Mouse (Mus musculus) lung, embryonic 14.5 days (tissue): ENCODE measurements at regions not wholly inside any gene's neighbourhood (a gene's known extent, or its start where the extent isn't known, plus 50 kb on each side); places are given as distances from the start of the nearest gene placed in this dataset.
"Not testable (repeated sequence)": the region's sequence is repeated elsewhere in the genome, so short reads cannot be mapped to it uniquely, and the experiment has no call there.

Experiments used
- ATAC-seq: fragments of 200-750 bp; cut with Nextera tagmentation; 2 replicates; pipeline ENCODE4 v1.8.0; 2017; ENCODE audit warnings: mild to moderate bottlenecking, moderate TSS enrichment, moderate library complexity; ENCODE audit not compliant: insufficient read depth
- DNase-seq: peaks from one replicate; pipeline ENCODE4 v3.0.0-alpha.2; 2015
- H3K27ac ChIP-seq: fragments of 300-500 bp; sonication (generic); 2 replicates; pipeline ENCODE4 v1.5.1; 2014; ENCODE audit warnings: low read depth, mild to moderate bottlenecking, moderate library complexity
- H3K27me3 ChIP-seq: fragments of 300-500 bp; sonication (generic); 2 replicates; pipeline ENCODE4 v1.6.1; 2014; ENCODE audit warnings: low read length, control low read depth; ENCODE audit not compliant: insufficient read depth
- H3K36me3 ChIP-seq: fragments of 300-500 bp; sonication (generic); 2 replicates; pipeline ENCODE4 v1.6.1; 2014; ENCODE audit warnings: control low read depth; ENCODE audit not compliant: insufficient read depth
- H3K4me1 ChIP-seq: fragments of 300-500 bp; sonication (generic); 2 replicates; pipeline ENCODE4 v1.6.1; 2014; ENCODE audit warnings: antibody characterized with exemption, control low read depth; ENCODE audit not compliant: insufficient read depth
- H3K4me2 ChIP-seq: fragments of 300-500 bp; sonication (generic); 2 replicates; pipeline ENCODE4 v1.6.1; 2014; ENCODE audit warnings: mild to moderate bottlenecking
- H3K4me3 ChIP-seq: fragments of 300-500 bp; sonication (generic); 2 replicates; pipeline ENCODE4 v1.5.1; 2014; ENCODE audit warnings: low read depth, low read length
- H3K9ac ChIP-seq: fragments of 300-500 bp; sonication (generic); 2 replicates; pipeline ENCODE4 v1.6.1; 2014
- H3K9me3 ChIP-seq: fragments of 300-500 bp; sonication (generic); 2 replicates; pipeline ENCODE4 v1.6.1; 2016; ENCODE audit warnings: low read depth, low read length, control low read depth
- CTCF ChIP-seq: IDR thresholded peaks from 2 replicates; pipeline ENCODE4 v1.5.1; 2016; ENCODE audit warnings: antibody characterized with exemption, low read depth
- WGBS: fragments of 180-500 bp; shearing (Covaris S2); extraction: QIAGEN DNeasy Blood & Tissue Kit; methylation state at CpG from one replicate; pipeline ENCODE4 v1.1.7; 2014; 5-methylcytosine and 5-hydroxymethylcytosine counted together

DNA sequence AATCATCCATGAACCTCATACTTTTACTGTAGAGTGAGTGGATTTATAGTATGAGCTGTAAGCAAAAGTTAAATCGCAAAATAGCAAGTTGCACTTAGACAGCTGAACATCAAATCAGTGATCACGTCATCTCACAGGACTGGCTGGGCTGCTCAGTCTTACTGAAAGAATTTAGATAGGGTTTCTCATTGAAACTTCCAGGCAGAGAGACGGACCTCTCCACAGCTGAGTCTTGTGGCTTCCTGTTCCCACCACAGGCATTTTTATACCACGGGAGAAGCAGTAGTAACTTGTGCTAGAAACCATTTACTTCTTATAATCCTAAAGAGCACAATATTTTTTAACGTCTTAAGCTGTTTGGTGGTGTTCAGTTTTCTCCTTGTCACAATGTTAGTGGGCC lies 369.5 kb downstream of the Tlr4 start:
- Histone ChIP-seq H3K36me3 (no peaks in the 10 kb centered on the region), H3K9ac (no peak overlapping the region), H3K27me3 (no peaks in the 10 kb centered on the region), H3K27ac (no peak overlapping the region), H3K4me2 (no peak overlapping the region), H3K4me3 (no peak overlapping the region), H3K9me3 (no peaks in the 10 kb centered on the region), H3K4me1 (no peaks in the 10 kb centered on the region)
- WGBS, result 69% methylated on average over 5 of the region's 5 CpGs
- ATAC-seq, result no peak
- no peak for DNase-seq
- no peak for TF ChIP-seq CTCF

DNA sequence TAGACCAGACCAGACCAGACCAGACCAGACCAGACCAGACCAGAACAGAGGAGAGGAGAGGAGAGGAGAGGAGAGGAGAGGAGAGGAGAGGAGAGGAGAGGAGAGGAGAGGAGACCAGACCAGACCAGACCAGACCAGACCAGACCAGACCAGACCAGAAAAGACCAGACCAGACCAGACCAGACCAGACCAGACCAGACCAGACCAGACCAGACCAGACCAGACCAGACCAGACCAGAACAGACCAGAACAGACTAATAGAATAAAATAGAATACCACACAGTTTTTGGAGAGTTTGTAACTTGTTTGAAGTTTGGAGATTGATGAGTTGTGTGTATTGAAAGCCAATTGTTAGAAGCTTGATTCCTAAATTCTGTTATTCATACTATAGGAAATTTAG lies 381.0 kb downstream of the Tlr4 start:
- H3K36me3 ChIP-seq, DNase-seq, H3K27ac ChIP-seq, H3K4me3 ChIP-seq, H3K4me1 ChIP-seq, H3K9me3 ChIP-seq, H3K4me2 ChIP-seq, ATAC-seq, H3K9ac ChIP-seq, H3K27me3 ChIP-seq: not testable (repeated sequence)

DNA sequence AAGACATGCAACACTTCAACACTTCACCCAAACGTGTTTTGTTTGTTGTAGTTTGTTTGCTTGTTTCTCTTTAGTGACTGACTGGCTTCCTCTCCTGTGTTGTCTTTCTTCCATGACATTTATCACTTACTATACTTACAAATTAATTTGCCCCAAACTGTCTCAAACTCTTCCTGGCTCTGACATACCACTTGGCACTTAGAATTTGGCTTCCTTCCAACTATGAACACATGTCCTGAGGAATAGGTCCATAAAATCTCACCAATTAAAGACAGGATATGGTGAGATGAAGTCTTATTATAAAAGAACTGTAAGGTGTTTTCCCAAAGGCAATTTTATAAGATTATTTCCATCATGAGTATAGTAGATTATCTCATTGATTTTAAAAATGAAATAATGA lies 386.0 kb downstream of the Tlr4 start:
- H3K9ac ChIP-seq, result no peak overlapping the region
- H3K27me3 ChIP-seq, result no peaks in the 10 kb centered on the region
- no peak for TF ChIP-seq CTCF
- no peaks in the 10 kb centered on the region for H3K9me3 ChIP-seq
- ATAC-seq, result no peak
- H3K36me3 ChIP-seq, result no peaks in the 10 kb centered on the region
- H3K4me3 ChIP-seq, result no peak overlapping the region
- WGBS, result 35% methylated on average over 1 of the region's 1 CpGs
- H3K27ac ChIP-seq, result no peak overlapping the region
- no peak overlapping the region for H3K4me2 ChIP-seq
- no peaks in the 10 kb centered on the region for H3K4me1 ChIP-seq
- DNase-seq, result no peak

DNA sequence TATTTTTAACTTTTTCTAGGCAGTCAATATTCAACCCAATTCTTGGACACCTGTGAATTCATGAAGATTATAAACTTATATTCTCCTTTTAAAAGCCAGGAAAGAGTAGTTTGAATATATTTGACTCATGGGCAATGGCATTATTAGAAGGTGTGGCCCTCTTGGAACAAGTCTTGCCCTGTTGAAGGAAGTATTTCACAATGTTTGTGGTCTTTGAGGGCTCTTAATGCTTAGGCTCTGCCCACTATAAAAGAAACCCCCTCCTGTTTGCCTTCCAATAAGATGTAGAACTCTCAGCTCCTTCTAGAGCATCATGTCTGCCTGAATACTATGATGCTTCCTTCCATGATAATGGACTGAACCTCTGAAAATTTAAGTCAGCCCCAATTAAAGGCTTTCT lies 397.1 kb downstream of the Tlr4 start:
- TF ChIP-seq CTCF, result no peak
- DNase-seq, result no peak

DNA sequence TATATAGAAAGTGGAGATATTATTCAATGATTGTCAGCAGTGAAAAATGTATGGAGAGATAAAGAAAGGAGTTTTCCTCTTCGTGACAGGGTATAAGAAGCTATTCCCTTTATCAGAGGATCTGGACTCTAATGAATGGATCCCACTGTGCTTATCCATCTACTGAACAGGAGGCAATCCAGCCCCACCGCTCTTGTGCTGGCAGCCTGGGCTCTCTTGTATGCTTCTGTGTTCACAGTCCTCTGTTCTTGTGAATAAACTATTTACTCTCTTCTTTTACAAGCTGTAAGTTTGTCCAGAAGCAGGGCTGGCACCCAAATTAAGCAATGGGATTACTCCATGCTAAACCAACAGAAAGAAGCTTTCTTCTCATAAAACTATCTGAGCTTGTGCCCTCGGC lies 401.8 kb downstream of the Tlr4 start:
- WGBS, result 72% methylated on average over 3 of the region's 3 CpGs
- Histone ChIP-seq H3K4me1 (no peaks in the 10 kb centered on the region), H3K9ac (no peak overlapping the region), H3K9me3 (no peaks in the 10 kb centered on the region), H3K4me2 (no peak overlapping the region), H3K36me3 (no peaks in the 10 kb centered on the region), H3K4me3 (no peak overlapping the region), H3K27ac (no peak overlapping the region), H3K27me3 (no peaks in the 10 kb centered on the region)
- no peak for TF ChIP-seq CTCF
- DNase-seq, result no peak
- ATAC-seq, result no peak

More for the DNA sequence above, 397.1 kb downstream of the Tlr4 start:
- Histone ChIP-seq H3K4me3 (no peak overlapping the region), H3K9me3 (no peaks in the 10 kb centered on the region), H3K4me1 (no peaks in the 10 kb centered on the region), H3K27ac (no peak overlapping the region), H3K9ac (no peak overlapping the region), H3K27me3 (no peaks in the 10 kb centered on the region), H3K4me2 (no peak overlapping the region), H3K36me3 (no peaks in the 10 kb centered on the region)
- no peak for ATAC-seq

DNA sequence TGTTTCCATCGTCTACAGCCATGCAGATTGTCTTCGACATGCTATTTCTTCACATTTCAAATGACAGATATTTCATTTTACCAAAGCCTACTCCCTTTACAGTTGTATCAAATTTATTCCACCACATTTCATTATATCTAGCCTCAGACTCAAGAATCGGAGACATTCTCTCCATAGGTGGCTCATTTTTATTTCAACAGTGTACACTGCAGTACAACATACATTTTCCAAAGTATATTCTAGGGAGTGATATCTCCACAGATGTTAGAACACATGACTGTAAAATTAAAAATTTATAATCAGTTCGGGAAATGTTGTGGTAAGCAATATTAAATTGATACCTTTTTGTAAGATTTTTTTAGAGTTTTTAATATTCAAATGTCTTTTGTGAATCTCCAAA lies 446.2 kb downstream of the Tlr4 start:
- Histone ChIP-seq H3K4me2 (no peak overlapping the region), H3K36me3 (no peaks in the 10 kb centered on the region), H3K4me3 (no peak overlapping the region), H3K4me1 (no peaks in the 10 kb centered on the region), H3K27ac (no peak overlapping the region), H3K27me3 (no peaks in the 10 kb centered on the region), H3K9ac (no peak overlapping the region), H3K9me3 (no peaks in the 10 kb centered on the region)
- no peak for TF ChIP-seq CTCF
- 82% methylated on average over 4 of the region's 4 CpGs for WGBS
- no peak for DNase-seq
- ATAC-seq, result no peak

DNA sequence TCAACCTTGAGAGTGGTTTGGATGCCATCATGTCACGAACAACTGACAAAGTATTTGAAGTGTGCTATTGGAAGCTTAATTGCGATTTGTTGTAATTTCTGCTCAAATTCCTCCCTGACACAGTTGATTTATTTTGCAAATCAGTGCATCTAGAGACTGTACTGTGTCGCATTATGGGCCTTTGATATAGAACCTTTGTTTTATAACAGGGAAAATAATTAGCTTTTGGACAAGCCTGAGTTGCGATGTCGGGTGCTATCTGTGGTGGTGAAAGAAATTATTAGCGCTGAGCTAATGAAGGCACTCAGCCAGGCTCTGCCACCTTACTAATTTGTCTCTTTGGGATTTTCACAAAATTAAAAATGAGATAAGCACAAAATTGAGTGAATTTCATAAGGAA lies 473.6 kb downstream of the Tlr4 start:
- no peaks in the 10 kb centered on the region for H3K9me3 ChIP-seq
- no peak for ATAC-seq
- no peaks in the 10 kb centered on the region for H3K4me1 ChIP-seq
- no peak overlapping the region for H3K4me2 ChIP-seq
- H3K9ac ChIP-seq, result no peak overlapping the region
- H3K27me3 ChIP-seq, result no peaks in the 10 kb centered on the region
- TF ChIP-seq CTCF, result no peak
- DNase-seq, result no peak
- WGBS, result 81% methylated on average over 6 of the region's 6 CpGs
- no peaks in the 10 kb centered on the region for H3K36me3 ChIP-seq
- no peak overlapping the region for H3K4me3 ChIP-seq
- no peak overlapping the region for H3K27ac ChIP-seq

DNA sequence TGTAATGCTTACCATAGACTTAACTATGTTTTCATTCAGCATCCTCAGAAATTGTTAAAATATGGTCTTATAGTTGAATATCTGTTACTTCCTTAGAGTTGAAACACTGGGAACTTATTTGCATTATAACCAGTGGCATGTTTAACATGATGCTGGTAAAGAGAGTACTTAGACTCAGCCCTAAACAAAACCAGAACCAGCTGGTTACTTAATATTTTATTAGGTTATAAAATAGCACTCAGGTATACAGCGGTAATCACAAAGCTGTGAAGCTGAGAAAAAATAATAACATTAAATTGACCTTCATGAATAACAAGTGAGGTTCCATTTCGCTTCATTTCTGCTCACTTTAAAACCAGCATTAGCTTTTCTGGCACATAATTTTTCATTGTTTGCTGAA lies 474.4 kb downstream of the Tlr4 start:
- DNase-seq (no peak), ATAC-seq (no peak)
- no peaks in the 10 kb centered on the region for H3K27me3 ChIP-seq
- 80% methylated on average over 2 of the region's 2 CpGs for WGBS
- no peaks in the 10 kb centered on the region for H3K4me1 ChIP-seq
- no peak overlapping the region for H3K27ac ChIP-seq
- no peak for TF ChIP-seq CTCF
- no peak overlapping the region for H3K9ac ChIP-seq
- no peaks in the 10 kb centered on the region for H3K9me3 ChIP-seq
- no peak overlapping the region for H3K4me2 ChIP-seq
- no peaks in the 10 kb centered on the region for H3K36me3 ChIP-seq
- no peak overlapping the region for H3K4me3 ChIP-seq

DNA sequence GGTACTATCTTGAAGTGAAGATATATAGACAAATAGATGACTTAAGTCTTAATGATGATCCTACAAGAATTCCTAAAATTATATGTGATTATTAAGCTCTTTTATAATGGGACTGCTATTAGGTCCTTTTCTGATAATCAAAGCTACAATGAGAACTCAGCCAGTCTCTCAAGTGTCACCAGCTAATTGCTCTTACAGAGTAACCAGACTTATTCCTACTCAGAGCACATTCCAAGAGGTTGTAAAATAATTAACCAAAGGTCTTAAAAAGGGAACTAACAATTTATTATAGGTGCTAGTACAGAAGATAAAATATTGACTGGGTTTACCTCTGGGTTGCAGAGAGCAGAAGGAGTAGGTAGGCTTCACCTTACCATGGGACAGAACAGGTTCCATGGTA lies 492.7 kb downstream of the Tlr4 start:
- DNase-seq, ATAC-seq, H3K9me3 ChIP-seq, H3K27ac ChIP-seq, H3K4me1 ChIP-seq, H3K9ac ChIP-seq, H3K27me3 ChIP-seq, H3K4me2 ChIP-seq, H3K4me3 ChIP-seq, H3K36me3 ChIP-seq: not testable (repeated sequence)
